Mouse (Mus musculus) stomach, embryonic 15.5 days (tissue): ENCODE measurements at regions not wholly inside any gene's neighbourhood (a gene's known extent, or its start where the extent isn't known, plus 50 kb on each side); places are given as distances from the start of the nearest gene placed in this dataset.

ENCODE experiments used
- ATAC-seq: fragments of 200-750 bp; cut with Nextera tagmentation; 2 replicates; pipeline ENCODE4 v1.8.0; 2017; ENCODE audit warnings: low read depth, moderate number of reproducible peaks, moderate TSS enrichment; ENCODE audit not compliant: insufficient read depth, low FRiP score
- H3K27ac ChIP-seq: fragments of 300-500 bp; sonication (generic); 2 replicates; pipeline ENCODE4 v1.5.1; 2015; ENCODE audit warnings: mild to moderate bottlenecking, inconsistent platforms
- H3K27me3 ChIP-seq: fragments of 300-500 bp; sonication (generic); replicated peaks from 2 replicates; pipeline ENCODE4 v1.6.1; 2015; ENCODE audit warnings: inconsistent platforms
- H3K36me3 ChIP-seq: fragments of 300-500 bp; sonication (generic); 2 replicates; pipeline ENCODE4 v1.6.1; 2015; ENCODE audit warnings: inconsistent platforms
- H3K4me1 ChIP-seq: fragments of 300-500 bp; sonication (generic); 2 replicates; pipeline ENCODE4 v1.6.1; 2015; ENCODE audit warnings: inconsistent platforms
- H3K4me2 ChIP-seq: fragments of 300-500 bp; sonication (generic); 2 replicates; pipeline ENCODE4 v1.6.1; 2015; ENCODE audit warnings: mild to moderate bottlenecking, inconsistent platforms
- H3K4me3 ChIP-seq: fragments of 300-500 bp; sonication (generic); replicated peaks from 2 replicates; pipeline ENCODE4 v1.5.1; 2015; ENCODE audit warnings: inconsistent platforms
- H3K9ac ChIP-seq: fragments of 300-500 bp; sonication (generic); 2 replicates; pipeline ENCODE4 v1.6.1; 2015; ENCODE audit warnings: inconsistent platforms
- H3K9me3 ChIP-seq: fragments of 300-500 bp; sonication (generic); 2 replicates; pipeline ENCODE4 v1.6.1; 2016; ENCODE audit warnings: inconsistent platforms
- WGBS: fragments of 180-500 bp; shearing (Covaris S2); methylation state at CpG from one replicate; pipeline ENCODE4 v1.1.7; 2015; 5-methylcytosine and 5-hydroxymethylcytosine counted together

DNA sequence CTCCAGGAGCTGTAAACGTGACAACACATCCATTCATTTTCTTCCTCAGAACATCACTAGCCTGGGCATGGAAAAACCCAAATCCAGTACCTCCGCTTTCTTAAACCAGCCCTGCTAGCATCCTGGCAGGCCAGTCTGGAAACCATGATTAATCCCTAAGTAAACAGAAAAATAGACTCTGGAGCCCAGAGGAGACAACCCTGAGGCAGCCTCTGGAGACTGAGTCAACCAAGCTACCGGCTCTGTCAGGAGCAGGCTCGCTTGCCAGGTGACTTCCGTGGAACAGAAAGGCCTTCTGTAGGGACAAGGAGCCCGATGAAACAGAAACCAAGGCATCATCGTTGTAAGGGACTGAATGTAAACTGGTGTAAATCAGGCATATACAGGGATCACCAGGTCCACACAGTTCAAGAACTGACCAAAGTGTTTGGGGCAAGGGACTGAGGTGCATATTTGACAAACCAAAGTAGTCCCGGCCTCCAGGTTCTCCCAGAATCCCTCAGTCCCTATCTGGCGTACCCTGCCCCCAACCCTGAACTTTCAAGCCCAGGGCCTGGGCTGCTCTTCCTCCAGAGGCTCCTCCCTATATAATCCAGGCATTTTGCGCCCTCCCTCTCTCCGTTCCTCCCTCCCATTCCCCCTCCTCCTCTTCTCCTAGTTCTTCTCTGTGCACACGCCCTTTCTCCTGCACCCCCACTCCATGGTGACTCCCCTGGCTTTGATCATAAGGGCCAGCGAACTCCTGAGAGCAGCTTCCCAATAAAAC is 54.6 kb upstream of the Ivns1abp start:
- H3K27me3 ChIP-seq = no peaks in the 10 kb centered on the region
- no peaks in the 10 kb centered on the region for H3K36me3 ChIP-seq
- H3K4me2 ChIP-seq = no peak overlapping the region
- no peak overlapping the region for H3K4me3 ChIP-seq
- 0 out of 2 replicates have a peak, but pooled peaks cover 5% of the 10 kb centered on the region for H3K4me1 ChIP-seq
- H3K9me3 ChIP-seq = no peaks in the 10 kb centered on the region
- ATAC-seq = no peak
- H3K9ac ChIP-seq = no peak overlapping the region
- WGBS = 59% methylated on average over 13 of the region's 13 CpGs
- H3K27ac ChIP-seq = no peak overlapping the region

DNA sequence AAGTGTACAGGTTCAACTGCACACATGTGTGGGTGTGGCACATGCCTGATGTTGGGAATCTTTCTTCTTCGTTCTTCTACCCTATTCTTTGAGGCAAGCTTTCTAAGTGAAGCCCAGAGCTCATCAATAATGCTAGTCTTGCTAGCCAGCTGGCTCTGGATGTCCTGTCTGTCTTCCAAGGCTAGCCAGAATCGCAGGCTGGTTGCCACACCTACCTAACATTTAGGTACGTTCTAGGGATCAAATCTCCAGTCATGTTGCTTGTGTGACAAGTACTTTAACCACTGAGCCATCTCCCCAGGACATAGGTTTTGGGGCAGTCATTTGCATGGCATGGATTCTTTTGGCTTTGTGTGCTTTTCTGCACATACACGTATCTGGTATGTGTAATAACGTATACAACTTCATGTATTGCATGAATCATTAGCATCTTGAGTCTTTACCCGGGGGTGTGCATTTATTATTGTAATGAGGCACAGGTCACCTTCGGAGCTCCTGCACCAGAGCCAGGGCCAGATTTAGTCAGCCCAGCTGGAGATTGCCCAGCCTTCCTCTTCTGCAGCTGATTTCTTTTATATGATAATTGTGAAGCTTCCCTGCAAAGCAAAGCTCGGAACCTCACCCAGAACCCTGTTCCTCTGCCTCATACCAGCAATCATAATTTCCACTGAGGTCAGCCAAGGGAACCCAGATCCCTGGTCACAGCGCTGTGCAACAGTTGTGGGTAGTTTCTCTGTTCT is 50.8 kb upstream of the Ivns1abp start:
- Histone ChIP-seq H3K9ac (no peak overlapping the region), H3K36me3 (no peaks in the 10 kb centered on the region), H3K4me2 (no peak overlapping the region), H3K9me3 (no peaks in the 10 kb centered on the region), H3K4me3 (no peak overlapping the region), H3K27ac (no peak overlapping the region), H3K27me3 (no peaks in the 10 kb centered on the region), H3K4me1 (0 out of 2 replicates have a peak, but pooled peaks cover 5% of the 10 kb centered on the region)
- WGBS = 73% methylated on average over 9 of the region's 9 CpGs
- ATAC-seq = no peak
